Mouse (Mus musculus): ENCODE measurements around the gene Hist1h2ba. TPM values are rescaled to one million over a fixed set of nuclear protein-coding genes. Genes with fewer than 3 reads are reported as not detected.

Gene Hist1h2ba
- polyA plus RNA-seq, 1 experiment from 2014 or later = not detected

DNA sequence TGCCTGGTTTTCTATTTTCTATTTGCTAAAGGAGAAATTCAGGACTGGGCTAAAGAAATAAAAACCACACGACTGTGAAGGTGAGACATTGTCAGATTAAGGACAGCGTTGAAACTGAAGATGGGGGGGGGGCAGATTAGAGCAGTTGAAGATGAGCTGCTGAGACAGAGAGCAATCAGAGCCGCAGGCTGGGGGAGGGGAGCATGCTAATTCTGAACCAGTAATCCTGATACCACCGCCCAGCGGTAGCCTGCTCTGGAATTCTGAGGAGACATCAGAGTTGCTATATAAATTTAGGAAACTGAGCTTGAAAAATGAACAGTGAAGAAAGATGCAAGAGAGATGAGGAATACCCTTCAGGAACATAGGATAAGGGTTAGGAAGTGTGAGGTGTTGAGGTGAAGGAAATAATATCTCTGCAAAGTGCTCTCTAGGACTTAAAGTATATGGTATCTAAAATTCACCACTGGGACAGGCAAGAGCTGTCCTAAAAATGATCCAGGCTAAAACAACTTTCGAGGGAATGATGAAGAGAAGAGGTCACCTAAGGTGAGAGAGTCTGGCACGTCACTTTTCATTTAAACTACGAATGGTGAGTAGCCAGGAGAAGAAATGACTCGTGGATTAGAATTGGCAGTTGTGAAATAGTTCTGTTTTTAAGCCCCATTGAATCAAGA, 41.2 kb downstream of the Hist1h2ba start:
- Histone ChIP-seq H3K4me2 (ENCODE audit: low read length) (peak overlapping the region; percentile 2; the same call in 1 of the 2 replicates), H3K4me3 (replicated peaks; ENCODE audit: low read depth, low read length) (no peak overlapping the region), H3K27me3 (ENCODE audit: control insufficient read depth, insufficient read depth, low read length) (no peaks in the 10 kb centered on the region), H3K9me3 (ENCODE audit: control insufficient read depth, low read length) (no peaks in the 10 kb centered on the region), H3K36me3 (ENCODE audit: control insufficient read depth, insufficient read depth, low read length) (no peaks in the 10 kb centered on the region), H3K27ac (replicated peaks; ENCODE audit: low read depth, low read length) (no peak overlapping the region), H3K4me1 (ENCODE audit: control insufficient read depth, insufficient read depth, low read length) (no peaks in the 10 kb centered on the region), H3K9ac (replicated peaks; ENCODE audit: low read length) (no peak overlapping the region)
- ATAC-seq (ENCODE audit: low FRiP score, low TSS enrichment) (peak; percentile 11; the same call in 1 of the 2 replicates), DNase-seq (peak; percentile 44)
- 8% methylated on average over 9 of the region's 9 CpGs for WGBS

DNA sequence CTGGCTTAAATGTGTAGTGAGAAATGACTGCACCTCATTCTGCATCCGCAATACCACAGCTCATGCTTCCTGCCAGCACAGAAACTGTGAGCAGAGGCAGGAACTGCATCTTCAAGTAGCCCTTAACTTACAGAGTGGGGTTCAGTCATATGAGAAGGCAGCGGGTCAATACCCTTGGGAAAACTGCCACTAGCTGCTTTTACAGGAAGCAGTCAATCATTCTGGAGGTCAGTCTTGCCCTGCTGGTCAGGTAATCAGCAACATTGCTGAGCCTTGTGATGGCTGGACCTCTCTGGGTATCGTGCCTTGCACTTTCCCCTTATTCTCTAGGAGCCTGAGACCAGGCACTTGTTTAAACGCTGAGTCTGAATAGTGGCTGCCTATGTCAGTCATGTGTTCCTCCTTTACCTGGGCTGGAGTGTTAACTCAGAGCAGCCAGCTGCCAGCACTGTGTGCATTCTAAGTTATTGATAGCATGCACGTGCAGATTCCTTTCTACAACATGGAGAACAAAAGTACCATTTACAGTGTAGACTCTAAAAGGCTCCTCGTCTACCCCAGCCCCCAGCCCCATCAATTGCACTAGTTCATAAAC, 44.8 kb downstream of the Hist1h2ba start:
- Histone ChIP-seq H3K27ac (replicated peaks; ENCODE audit: low read depth, low read length) (no peak overlapping the region), H3K9me3 (ENCODE audit: control insufficient read depth, low read length) (no peaks in the 10 kb centered on the region), H3K4me3 (replicated peaks; ENCODE audit: low read depth, low read length) (no peak overlapping the region), H3K4me2 (ENCODE audit: low read length) (no peak overlapping the region), H3K4me1 (ENCODE audit: control insufficient read depth, insufficient read depth, low read length) (no peaks in the 10 kb centered on the region), H3K36me3 (ENCODE audit: control insufficient read depth, insufficient read depth, low read length) (no peaks in the 10 kb centered on the region), H3K27me3 (ENCODE audit: control insufficient read depth, insufficient read depth, low read length) (no peaks in the 10 kb centered on the region), H3K9ac (replicated peaks; ENCODE audit: low read length) (no peak overlapping the region)
- 90% methylated on average over 6 of the region's 6 CpGs for WGBS
- DNase-seq (no peak), ATAC-seq (ENCODE audit: low FRiP score, low TSS enrichment) (no peak)

DNA sequence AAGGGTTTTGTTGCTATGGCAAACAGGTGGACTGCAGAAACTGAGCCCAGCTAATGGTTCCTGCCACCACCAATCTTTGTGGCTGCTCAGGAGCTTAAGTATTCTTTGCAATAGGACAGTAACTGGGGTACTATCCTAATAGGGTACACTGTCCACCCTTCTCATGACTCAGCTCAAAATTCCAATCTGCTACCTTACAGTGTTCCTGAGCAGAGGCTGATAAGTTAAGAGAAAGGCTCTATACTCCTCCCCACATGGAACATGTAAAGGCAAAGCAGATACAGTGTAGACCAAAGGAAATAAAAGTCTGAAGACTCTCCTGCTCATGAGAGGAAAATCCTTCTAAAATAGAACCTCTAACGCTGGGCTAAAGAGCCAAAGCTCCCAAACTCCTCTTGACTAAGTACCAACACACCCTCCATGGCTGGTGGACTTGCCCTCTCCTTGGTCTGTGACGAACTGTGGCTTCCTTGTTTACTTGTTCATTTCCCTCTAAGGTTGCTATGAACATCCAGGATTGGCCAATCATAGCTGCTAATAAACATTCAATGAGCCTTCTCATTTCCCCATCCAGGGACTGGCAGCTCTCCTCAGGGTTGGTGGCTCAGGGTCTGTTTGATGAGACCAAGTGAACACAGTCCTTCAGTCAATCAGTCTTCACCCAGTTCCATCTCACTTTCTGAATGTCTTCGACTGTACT, 46.8 kb downstream of the Hist1h2ba start:
- Histone ChIP-seq H3K27ac (replicated peaks; ENCODE audit: low read depth, low read length) (no peak overlapping the region), H3K36me3 (ENCODE audit: control insufficient read depth, insufficient read depth, low read length) (no peaks in the 10 kb centered on the region), H3K9me3 (ENCODE audit: control insufficient read depth, low read length) (no peaks in the 10 kb centered on the region), H3K4me1 (ENCODE audit: control insufficient read depth, insufficient read depth, low read length) (no peaks in the 10 kb centered on the region), H3K27me3 (ENCODE audit: control insufficient read depth, insufficient read depth, low read length) (no peaks in the 10 kb centered on the region), H3K9ac (replicated peaks; ENCODE audit: low read length) (no peak overlapping the region), H3K4me2 (ENCODE audit: low read length) (no peak overlapping the region), H3K4me3 (replicated peaks; ENCODE audit: low read depth, low read length) (no peak overlapping the region)
- 84% methylated on average over 3 of the region's 3 CpGs for WGBS
- no peak for ATAC-seq (ENCODE audit: low FRiP score, low TSS enrichment)
- DNase-seq = no peak

DNA sequence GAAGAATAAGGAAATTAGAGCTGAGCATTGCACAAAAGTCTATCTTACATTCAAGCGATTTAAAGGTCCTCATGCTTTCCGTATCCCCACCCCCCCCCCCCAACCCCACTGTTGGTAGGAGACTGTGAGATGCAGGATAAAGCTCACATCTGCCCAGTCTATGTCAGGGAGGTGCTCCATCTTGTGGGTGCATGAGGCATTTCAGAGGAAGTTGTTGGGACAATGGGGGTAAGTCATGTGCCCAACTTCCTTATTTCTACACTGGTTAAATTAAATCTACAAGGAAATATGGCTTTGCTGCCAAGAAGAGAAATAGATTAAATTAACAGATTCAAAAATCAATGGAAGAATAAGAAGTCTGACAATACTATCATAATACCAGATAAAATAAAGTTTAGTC, 48.4 kb downstream of the Hist1h2ba start:
- Histone ChIP-seq H3K4me3 (replicated peaks; ENCODE audit: low read depth, low read length) (no peak overlapping the region), H3K9ac (replicated peaks; ENCODE audit: low read length) (no peak overlapping the region), H3K9me3 (ENCODE audit: control insufficient read depth, low read length) (no peaks in the 10 kb centered on the region), H3K36me3 (ENCODE audit: control insufficient read depth, insufficient read depth, low read length) (no peaks in the 10 kb centered on the region), H3K4me2 (ENCODE audit: low read length) (no peak overlapping the region), H3K4me1 (ENCODE audit: control insufficient read depth, insufficient read depth, low read length) (no peaks in the 10 kb centered on the region), H3K27ac (replicated peaks; ENCODE audit: low read depth, low read length) (no peak overlapping the region), H3K27me3 (ENCODE audit: control insufficient read depth, insufficient read depth, low read length) (no peaks in the 10 kb centered on the region)
- WGBS = 21% methylated on average over 2 of the region's 2 CpGs
- DNase-seq (peak; percentile 54), ATAC-seq (ENCODE audit: low FRiP score, low TSS enrichment) (peak; percentile 31; the same call in 1 of the 2 replicates)

Small RNA genes within 50 kb of the gene (microRNA-seq; reads per million reads assigned to microRNA genes)
- gene Gm44344 = not detected

Other genes starting within 250 kb of the Hist1h2ba start
- gene Hist1h2bc, start 250.0 kb downstream of the Hist1h2ba start, polyA plus RNA-seq (2014; fragmentation: Nextera tagmentation; extraction: Ambion mirVana) = 13.1 and 17.3 TPM in 2 replicates
- gene Hist1h1t, start 238.3 kb downstream of the Hist1h2ba start, polyA plus RNA-seq (2014; fragmentation: Nextera tagmentation; extraction: Ambion mirVana) = not detected in 2 replicates
- 2.9 and 4.3 TPM in 2 replicates for gene Hist1h4c, start 235.7 kb downstream of the Hist1h2ba start, polyA plus RNA-seq (2014; fragmentation: Nextera tagmentation; extraction: Ambion mirVana)
- gene Hfe, start 223.3 kb downstream of the Hist1h2ba start, polyA plus RNA-seq (2014; fragmentation: Nextera tagmentation; extraction: Ambion mirVana) = 0.77 and 3.9 TPM in 2 replicates
- gene Hist1h1c, start 195.3 kb downstream of the Hist1h2ba start, polyA plus RNA-seq (2014; fragmentation: Nextera tagmentation; extraction: Ambion mirVana) = 5.7 and 9.2 TPM in 2 replicates
- gene Hist1h3c, start 188.6 kb downstream of the Hist1h2ba start, polyA plus RNA-seq (2014; fragmentation: Nextera tagmentation; extraction: Ambion mirVana) = 1.2 TPM in 2 replicates
- 0.51 TPM in 1 of 2 replicates, not detected in the other for gene Hist1h2bb, start 187.4 kb downstream of the Hist1h2ba start, polyA plus RNA-seq (2014; fragmentation: Nextera tagmentation; extraction: Ambion mirVana)
- 11.3 and 13.5 TPM in 2 replicates for gene Hist1h2ab, start 183.0 kb downstream of the Hist1h2ba start, polyA plus RNA-seq (2014; fragmentation: Nextera tagmentation; extraction: Ambion mirVana)
- gene Hist1h3b, start 181.9 kb downstream of the Hist1h2ba start, polyA plus RNA-seq (2014; fragmentation: Nextera tagmentation; extraction: Ambion mirVana) = 3.5 and 4.0 TPM in 2 replicates
- gene Hist1h4b, start 177.1 kb downstream of the Hist1h2ba start, polyA plus RNA-seq (2014; fragmentation: Nextera tagmentation; extraction: Ambion mirVana) = 2.8 and 5.0 TPM in 2 replicates
- gene Hist1h4a, start 172.9 kb downstream of the Hist1h2ba start, polyA plus RNA-seq (2014; fragmentation: Nextera tagmentation; extraction: Ambion mirVana) = 0.47 and 1.1 TPM in 2 replicates
- gene Hist1h3a, start 171.8 kb downstream of the Hist1h2ba start, polyA plus RNA-seq (2014; fragmentation: Nextera tagmentation; extraction: Ambion mirVana) = 2.2 TPM in 2 replicates
- 0.93 TPM in 1 of 2 replicates, not detected in the other for gene Hist1h1a, start 170.5 kb downstream of the Hist1h2ba start, polyA plus RNA-seq (2014; fragmentation: Nextera tagmentation; extraction: Ambion mirVana)
- not detected in 2 replicates for gene Trim38, start 164.2 kb downstream of the Hist1h2ba start, polyA plus RNA-seq (2014; fragmentation: Nextera tagmentation; extraction: Ambion mirVana)
- not detected in 2 replicates for gene Slc17a2, start 127.2 kb downstream of the Hist1h2ba start, polyA plus RNA-seq (2014; fragmentation: Nextera tagmentation; extraction: Ambion mirVana)
- not detected in 2 replicates for gene Slc17a3, start 94.7 kb downstream of the Hist1h2ba start, polyA plus RNA-seq (2014; fragmentation: Nextera tagmentation; extraction: Ambion mirVana)
- gene Slc17a1, start 66.4 kb downstream of the Hist1h2ba start, polyA plus RNA-seq (2014; fragmentation: Nextera tagmentation; extraction: Ambion mirVana) = not detected in 2 replicates
- gene Slc17a4, start 19.1 kb downstream of the Hist1h2ba start, polyA plus RNA-seq (2014; fragmentation: Nextera tagmentation; extraction: Ambion mirVana) = not detected in 2 replicates
- not detected in 2 replicates for gene Hist1h2aa, start 306 bp upstream of the Hist1h2ba start, polyA plus RNA-seq (2014; fragmentation: Nextera tagmentation; extraction: Ambion mirVana)
- 1.9 and 2.7 TPM in 2 replicates for gene Scgn, start 57.1 kb upstream of the Hist1h2ba start, polyA plus RNA-seq (2014; fragmentation: Nextera tagmentation; extraction: Ambion mirVana)